Mouse (Mus musculus): ENCODE results near the gene Inhba.

DNA sequence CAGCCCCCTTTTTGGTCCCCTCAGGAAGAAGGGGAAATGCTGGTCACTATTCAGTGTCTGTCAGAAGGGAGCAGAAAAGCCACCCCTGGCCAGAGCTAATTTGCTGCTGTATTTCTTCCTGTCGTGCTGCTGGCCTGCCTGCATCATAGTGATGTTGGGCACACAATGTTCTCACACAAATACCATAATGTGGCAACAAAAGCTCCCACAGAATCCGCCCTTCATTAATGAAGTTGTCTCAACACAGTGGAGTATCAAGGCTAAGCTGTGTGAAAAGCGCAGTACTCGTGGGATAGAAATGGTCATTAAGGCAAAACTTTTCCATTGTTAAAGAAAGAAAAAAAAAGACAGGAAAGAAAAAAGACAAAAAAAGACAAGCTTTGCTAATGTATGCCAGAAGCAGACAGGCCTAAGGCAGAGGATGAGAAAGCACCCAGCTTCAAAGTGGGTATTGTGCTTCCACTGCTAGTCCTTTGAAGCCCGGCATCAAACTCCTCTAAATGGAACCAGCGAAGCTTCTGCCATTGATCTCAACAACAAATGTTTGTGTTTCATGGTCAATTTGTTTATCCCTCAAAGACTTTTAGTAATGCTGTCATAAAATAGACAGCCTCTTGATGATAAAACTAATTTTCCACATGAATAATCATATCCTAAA is 21.4 kb downstream of the Inhba start:
- no peak for TF ChIP-seq CTCF (IDR thresholded peaks at IDR 0.05; ENCODE audit: borderline replicate concordance, control insufficient read depth, extremely low read depth, insufficient read depth, low read length, poor library complexity)
- no peak for TF ChIP-seq POLR2A (IDR thresholded peaks at IDR 0.05; ENCODE audit: control insufficient read depth, extremely low read depth, insufficient read depth, low read length, poor library complexity)

All from thymus, adult 2 months (tissue).